Mouse (Mus musculus): ENCODE measurements around the gene C5ar1. TPM values are rescaled to one million over a fixed set of nuclear protein-coding genes. Genes with fewer than 3 reads are reported as not detected.
A peak's percentile ranks its signal among the peaks of the same experiment; 100 is the strongest.

The C5ar1 gene
- polyA plus RNA-seq, 1 experiment from 2014 or later, result 0.79 TPM

DNA sequence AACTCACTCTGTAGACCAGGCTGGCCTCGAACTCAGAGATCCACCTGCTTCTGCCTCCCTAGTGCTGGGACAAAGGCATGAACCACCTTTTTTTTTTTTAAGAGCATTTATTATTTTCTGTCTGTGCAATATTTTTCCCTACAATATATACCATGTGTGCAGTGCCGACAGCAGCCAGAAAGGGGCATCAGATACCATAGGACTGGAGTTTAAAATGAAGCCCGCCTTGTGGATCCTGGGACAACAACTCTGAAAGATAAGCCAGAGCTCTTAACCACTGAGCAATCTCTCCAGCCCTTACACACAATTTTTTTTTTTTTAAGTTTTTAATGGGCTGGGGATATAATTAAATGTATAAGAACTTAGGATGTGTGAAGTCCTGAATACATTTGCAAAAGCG is 35.0 kb upstream of the C5ar1 start:
- H3K27me3 ChIP-seq, result no peaks in the 10 kb centered on the region
- H3K4me2 ChIP-seq (replicated peaks), result peak overlapping the region; percentile 69
- no peak overlapping the region for H3K9ac ChIP-seq

DNA sequence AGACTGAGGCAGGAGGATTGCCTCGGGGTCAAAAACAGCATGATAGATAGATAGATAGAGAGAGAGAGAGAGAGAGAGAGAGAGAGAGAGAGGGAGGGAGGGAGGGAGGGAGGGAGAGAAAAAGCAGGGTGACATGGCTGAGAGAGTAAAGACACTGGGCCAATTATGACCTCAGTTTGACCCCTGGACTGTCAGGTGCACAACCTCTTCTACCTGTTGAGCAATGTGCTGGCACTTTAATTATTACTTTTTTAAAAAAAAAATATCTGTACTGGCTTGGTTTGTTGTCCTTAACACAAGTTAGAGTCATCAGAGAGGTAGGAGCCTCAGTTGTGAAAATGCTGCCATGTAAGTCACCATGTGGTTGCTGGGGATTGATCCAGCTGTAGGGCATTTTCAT is 28.5 kb upstream of the C5ar1 start:
- Histone ChIP-seq H3K9me3 (replicated peaks) (no peaks in the 10 kb centered on the region), H3K9ac (no peak overlapping the region), H3K36me3 (peaks cover 12% of the 10 kb centered on the region), H3K27me3 (no peaks in the 10 kb centered on the region), H3K4me2 (replicated peaks) (no peak overlapping the region), H3K4me3 (no peak overlapping the region), H3K27ac (no peak overlapping the region), H3K4me1 (peaks cover 10% of the 10 kb centered on the region)
- 94% methylated on average over 1 of the region's 1 CpGs for WGBS
- ATAC-seq (ENCODE audit: low FRiP score), result no peak

More for the DNA sequence above, 35.0 kb upstream of the C5ar1 start:
- 0 out of 2 replicates have a peak overlapping the region, but pooled peaks have one; percentile 41 for H3K4me3 ChIP-seq
- no peak overlapping the region for H3K27ac ChIP-seq
- peaks cover 26% of the 10 kb centered on the region for H3K4me1 ChIP-seq
- no peak for ATAC-seq (ENCODE audit: low FRiP score)
- H3K36me3 ChIP-seq, result no peaks in the 10 kb centered on the region
- 30% methylated on average over 4 of the region's 4 CpGs for WGBS
- H3K9me3 ChIP-seq (replicated peaks), result no peaks in the 10 kb centered on the region

DNA sequence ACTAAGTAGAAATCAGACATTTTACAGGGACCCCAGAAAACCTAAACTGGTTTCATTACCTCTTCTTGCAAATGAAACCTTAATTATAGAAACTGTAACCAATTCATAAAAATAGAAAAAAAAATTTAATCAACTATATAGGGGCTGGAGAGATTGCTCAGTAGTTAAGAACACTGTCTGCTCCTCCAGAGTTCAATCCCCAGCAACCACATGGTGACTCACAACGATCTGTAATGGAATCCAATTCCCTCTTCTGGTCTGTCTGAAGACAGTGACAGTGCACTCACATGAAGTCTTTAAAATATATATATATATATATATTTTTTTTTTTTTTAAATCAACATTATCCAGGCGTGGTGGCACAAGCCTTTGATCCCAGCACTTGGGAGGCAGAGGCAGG is 27.7 kb upstream of the C5ar1 start:
- H3K4me1 ChIP-seq, result peaks cover 10% of the 10 kb centered on the region
- H3K4me3 ChIP-seq, result peak overlapping the region; percentile 69
- no peaks in the 10 kb centered on the region for H3K27me3 ChIP-seq
- no peak for ATAC-seq (ENCODE audit: low FRiP score)
- no peak overlapping the region; the same call in 1 of the 2 replicates for H3K27ac ChIP-seq
- 79% methylated on average over 2 of the region's 2 CpGs for WGBS
- H3K9ac ChIP-seq, result peak overlapping the region; percentile 70
- peaks cover 20% of the 10 kb centered on the region for H3K36me3 ChIP-seq
- H3K4me2 ChIP-seq (replicated peaks), result peak overlapping the region; percentile 52
- H3K9me3 ChIP-seq (replicated peaks), result no peaks in the 10 kb centered on the region

DNA sequence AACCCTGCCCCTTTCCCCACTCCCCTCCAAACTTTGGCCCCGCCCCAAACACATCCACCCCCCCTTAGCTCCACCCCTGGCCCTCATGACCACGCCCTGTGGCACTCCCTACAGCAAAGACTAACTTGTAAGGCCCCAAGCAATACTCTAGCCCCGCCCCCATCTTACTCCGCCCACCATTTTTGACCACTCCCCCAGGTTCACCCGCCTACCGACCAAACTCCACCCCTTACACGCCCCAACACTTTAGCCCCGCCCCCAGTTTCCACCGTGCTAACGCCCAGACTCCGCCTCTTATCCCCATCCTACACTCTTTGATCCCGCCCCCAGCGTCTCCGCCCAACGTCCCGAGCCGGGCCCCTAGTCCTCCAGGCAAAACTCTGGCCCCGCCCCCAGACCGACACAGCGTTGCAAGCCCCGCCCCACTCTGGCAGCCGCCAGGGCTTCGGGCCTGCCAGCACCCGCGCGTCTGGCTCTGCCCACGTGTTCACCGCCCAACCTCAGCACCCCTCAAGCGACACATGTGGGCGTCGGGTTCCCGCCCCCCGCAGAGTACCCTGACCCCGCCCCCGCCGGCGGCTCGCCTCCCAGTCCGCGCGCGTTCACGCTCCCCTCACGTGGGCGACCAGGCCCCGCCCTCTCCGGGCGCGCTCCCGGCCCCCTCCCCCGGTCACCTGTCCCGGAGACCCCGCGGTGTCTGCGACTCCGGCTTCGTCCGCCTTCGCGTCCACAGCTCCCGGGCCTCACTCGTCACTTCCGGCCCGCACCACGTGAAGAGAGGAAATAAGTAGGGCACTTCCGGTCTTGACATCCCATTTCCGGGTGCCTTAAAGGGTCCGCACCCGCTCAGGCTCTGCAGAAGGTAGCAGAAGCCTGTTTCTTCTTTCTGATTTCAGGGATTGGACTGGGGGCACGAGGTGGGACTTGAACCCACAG is 27.0 kb upstream of the C5ar1 start, which contains the start of gene Ccdc9:
Gene Ccdc9, minus strand, starts transcription at position 770 of the 936 bp plus-strand sequence.
- peak within 1 kb of the TSS; percentile 70 for H3K9ac ChIP-seq
- under 1% methylated on average over 70 of the region's 70 CpGs for WGBS
- peak within 1 kb of the TSS; percentile 69 for H3K4me3 ChIP-seq
- peaks cover 27% of the 10 kb centered on the region for H3K36me3 ChIP-seq
- peak; percentile 95 for ATAC-seq (ENCODE audit: low FRiP score)
- no peaks in the 10 kb centered on the region for H3K9me3 ChIP-seq (replicated peaks)
- H3K4me2 ChIP-seq (replicated peaks), result peak within 1 kb of the TSS; percentile 52
- peaks cover 10% of the 10 kb centered on the region for H3K4me1 ChIP-seq
- H3K27me3 ChIP-seq, result no peaks in the 10 kb centered on the region
- H3K27ac ChIP-seq, result peak within 1 kb of the TSS; percentile 92

DNA sequence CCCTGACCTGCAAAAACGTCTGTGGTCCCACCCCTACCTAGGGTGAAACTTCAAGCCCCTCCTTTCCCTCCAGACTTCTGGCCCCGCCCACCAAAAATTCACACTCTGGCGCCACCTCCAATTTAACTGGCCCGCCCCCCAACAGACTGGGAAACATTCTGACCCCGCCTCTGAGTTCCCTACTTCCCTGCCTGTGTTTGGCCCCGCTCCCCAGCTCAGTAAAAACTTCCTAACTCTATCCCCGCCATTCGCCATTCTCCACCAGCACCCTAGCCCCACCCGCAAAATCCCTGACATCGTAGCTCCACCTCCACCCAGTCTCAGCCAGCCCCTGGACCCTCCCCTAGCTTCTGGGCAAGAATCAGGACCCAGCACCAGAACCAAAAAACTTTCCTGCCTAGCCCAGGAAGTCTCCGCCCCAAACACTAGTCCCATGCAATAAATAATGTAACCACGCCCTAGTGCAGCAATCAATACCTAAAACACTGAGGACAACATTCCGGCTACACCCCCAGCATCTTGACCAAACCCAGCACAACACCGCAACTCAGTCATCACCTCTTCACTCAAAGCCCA is 26.2 kb upstream of the C5ar1 start:
- Histone ChIP-seq H3K4me2 (replicated peaks) (peak overlapping the region; percentile 52), H3K27ac (peak overlapping the region; percentile 92; the same call in 1 of the 2 replicates), H3K9ac (peak overlapping the region; percentile 13; the same call in 1 of the 2 replicates), H3K9me3 (replicated peaks) (no peaks in the 10 kb centered on the region), H3K4me3 (peak overlapping the region; percentile 69), H3K27me3 (no peaks in the 10 kb centered on the region), H3K4me1 (peaks cover 10% of the 10 kb centered on the region), H3K36me3 (peaks cover 34% of the 10 kb centered on the region)
- ATAC-seq (ENCODE audit: low FRiP score), result peak; percentile 64
- 4% methylated on average over 14 of the region's 14 CpGs for WGBS

DNA sequence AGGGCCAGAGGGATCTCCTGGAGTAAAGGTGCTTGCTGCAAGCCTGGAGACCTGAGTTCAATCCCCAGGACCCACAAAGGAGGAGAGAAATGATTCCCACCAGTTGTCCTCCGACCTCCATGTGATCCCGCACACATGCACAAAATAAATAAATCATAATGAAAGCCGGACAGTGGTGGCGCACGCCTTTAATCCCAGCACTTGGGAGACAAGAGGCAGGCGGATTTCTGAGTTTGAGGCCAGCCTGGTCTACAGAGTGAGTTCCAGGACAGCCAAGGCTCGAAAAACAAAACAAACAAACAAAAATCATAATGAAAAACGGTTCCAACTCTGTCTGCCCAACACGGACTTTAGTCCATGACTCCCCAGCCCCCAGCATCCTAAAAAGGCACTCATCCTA is 25.6 kb upstream of the C5ar1 start:
- H3K27me3 ChIP-seq, result no peaks in the 10 kb centered on the region
- H3K36me3 ChIP-seq, result peaks cover 38% of the 10 kb centered on the region
- peak overlapping the region; percentile 69; the same call in 1 of the 2 replicates for H3K4me3 ChIP-seq
- no peak for ATAC-seq (ENCODE audit: low FRiP score)
- WGBS, result 76% methylated on average over 9 of the region's 9 CpGs
- H3K4me2 ChIP-seq (replicated peaks), result peak overlapping the region; percentile 52
- no peak overlapping the region for H3K27ac ChIP-seq
- peaks cover 10% of the 10 kb centered on the region for H3K4me1 ChIP-seq
- H3K9ac ChIP-seq, result no peak overlapping the region
- H3K9me3 ChIP-seq (replicated peaks), result no peaks in the 10 kb centered on the region

DNA sequence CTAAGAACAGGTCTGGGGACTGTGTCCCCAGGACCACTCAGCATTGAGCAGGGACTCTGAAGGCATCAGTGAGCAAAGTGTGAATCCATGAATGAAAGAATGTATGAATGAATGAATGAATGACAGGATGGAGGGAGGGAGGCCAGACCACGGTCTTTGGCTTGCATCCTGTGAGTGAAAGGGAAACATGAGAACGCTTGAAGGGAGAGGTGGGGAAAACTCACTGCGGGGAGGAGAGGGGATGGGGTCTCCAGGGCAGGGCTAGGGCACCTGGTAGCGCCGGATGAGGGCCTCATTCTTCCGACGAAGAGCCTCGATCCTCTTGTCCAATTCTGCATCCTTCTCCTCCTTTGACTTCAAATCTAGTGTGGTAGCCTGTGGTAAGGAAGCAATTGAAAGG is 24.7 kb upstream of the C5ar1 start:
- Histone ChIP-seq H3K27me3 (no peaks in the 10 kb centered on the region), H3K27ac (no peak overlapping the region), H3K36me3 (peaks cover 44% of the 10 kb centered on the region), H3K4me3 (no peak overlapping the region), H3K9me3 (replicated peaks) (no peaks in the 10 kb centered on the region), H3K4me1 (peaks cover 10% of the 10 kb centered on the region), H3K4me2 (replicated peaks) (no peak overlapping the region), H3K9ac (no peak overlapping the region)
- ATAC-seq (ENCODE audit: low FRiP score), result no peak
- WGBS, result 94% methylated on average over 8 of the region's 8 CpGs

DNA sequence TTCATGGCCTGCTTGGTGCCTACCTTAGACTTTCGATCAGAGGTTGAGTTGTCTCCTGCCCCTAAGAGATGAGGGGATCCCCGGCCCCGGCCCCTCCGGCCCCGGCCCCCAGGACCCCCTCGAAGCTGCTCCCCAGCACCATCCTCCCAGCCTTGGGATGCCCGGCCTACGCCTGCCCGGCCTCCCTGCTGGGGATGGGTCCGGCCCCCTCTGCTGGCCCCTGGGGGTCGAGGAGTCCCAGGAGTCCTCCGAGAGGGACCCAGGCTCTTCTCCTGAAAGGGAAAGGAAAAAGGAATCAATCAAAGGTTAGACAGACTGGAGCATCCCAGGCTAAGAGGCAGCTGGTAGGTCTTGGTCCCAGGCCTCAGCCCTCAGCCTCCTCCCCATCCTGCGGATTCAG is 23.0 kb upstream of the C5ar1 start:
- Histone ChIP-seq H3K9ac (no peak overlapping the region), H3K4me2 (replicated peaks) (no peak overlapping the region), H3K27ac (no peak overlapping the region), H3K4me3 (no peak overlapping the region), H3K36me3 (peaks cover 60% of the 10 kb centered on the region), H3K27me3 (no peaks in the 10 kb centered on the region), H3K9me3 (replicated peaks) (no peaks in the 10 kb centered on the region), H3K4me1 (peaks cover 10% of the 10 kb centered on the region)
- ATAC-seq (ENCODE audit: low FRiP score), result no peak
- WGBS, result 85% methylated on average over 13 of the region's 13 CpGs

DNA sequence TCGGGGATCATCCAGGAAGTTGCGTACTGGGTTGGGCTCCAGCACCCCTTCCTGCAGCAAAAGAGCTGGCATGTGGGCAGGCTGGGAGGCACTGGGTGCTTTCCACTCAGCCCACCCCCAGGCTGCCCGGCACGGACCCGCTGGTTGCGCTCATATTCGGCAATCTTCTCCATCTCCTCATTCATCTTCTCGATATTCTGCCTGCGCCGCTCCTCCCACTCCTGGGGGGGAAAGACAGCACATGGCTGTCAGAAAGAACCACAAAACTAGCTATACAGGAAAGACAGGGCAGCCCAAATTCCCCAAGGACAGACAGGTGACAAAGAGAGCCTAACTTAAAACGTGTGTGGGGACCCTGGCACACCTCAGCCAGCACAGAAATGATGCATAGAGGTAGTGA is 21.4 kb upstream of the C5ar1 start:
- Histone ChIP-seq H3K36me3 (peaks cover 75% of the 10 kb centered on the region), H3K4me1 (peaks cover 9% of the 10 kb centered on the region), H3K9ac (no peak overlapping the region), H3K27ac (no peak overlapping the region), H3K27me3 (peaks cover 3% of the 10 kb centered on the region; the same call in 1 of the 2 replicates), H3K4me2 (replicated peaks) (no peak overlapping the region), H3K9me3 (replicated peaks) (no peaks in the 10 kb centered on the region), H3K4me3 (no peak overlapping the region)
- ATAC-seq (ENCODE audit: low FRiP score), result no peak
- WGBS, result 94% methylated on average over 11 of the region's 11 CpGs

DNA sequence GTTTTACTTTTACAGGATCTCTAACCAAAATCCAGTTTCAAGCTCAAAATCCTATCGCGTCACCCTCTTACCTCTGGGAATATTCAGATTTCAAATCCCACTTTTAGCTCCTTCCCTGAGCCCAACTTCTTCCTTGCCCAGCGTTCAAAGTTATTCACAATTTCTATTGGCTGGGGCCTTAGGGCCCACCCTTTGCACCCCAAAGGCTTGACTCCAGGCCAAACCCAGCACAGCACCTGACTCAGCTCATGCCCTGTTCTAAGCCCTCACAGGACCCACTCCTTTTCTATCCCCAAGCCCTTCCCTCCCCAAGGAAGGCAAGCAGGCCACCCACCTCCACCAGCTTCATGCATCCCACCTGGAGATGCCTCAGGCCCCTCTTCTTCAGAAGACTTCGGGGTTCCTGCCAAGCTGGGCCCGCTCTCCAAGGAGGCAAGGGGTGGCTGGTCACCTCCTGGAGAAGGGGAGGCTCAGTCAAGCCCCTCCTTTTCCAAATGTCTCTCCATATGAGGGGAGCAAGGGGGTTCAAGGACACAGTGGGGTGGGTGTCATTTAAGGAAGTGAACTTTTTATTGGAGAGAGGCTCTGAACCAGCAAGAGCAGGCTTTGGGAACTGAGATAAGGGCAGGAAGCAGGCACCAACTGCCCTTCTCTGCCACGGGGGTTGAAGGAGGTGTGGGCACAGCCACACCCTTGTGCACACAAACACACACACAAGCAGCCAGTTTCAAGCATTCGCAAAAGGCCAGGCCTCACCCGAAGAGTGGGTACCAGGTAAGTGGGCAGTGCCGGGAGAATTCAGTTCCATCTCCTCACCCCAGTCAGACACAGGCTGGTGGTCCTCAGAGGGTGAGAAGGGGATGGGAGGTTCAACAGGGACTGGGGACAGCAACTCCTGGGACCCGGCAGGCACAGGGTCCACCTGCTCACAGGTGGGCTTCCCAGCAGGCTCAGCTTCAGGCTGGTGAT is 15.9 kb upstream of the C5ar1 start:
- Histone ChIP-seq H3K36me3 (peaks cover 44% of the 10 kb centered on the region), H3K4me3 (no peak overlapping the region), H3K4me2 (replicated peaks) (peak overlapping the region; percentile 93; the same call in 1 of the 2 replicates), H3K4me1 (peaks cover 28% of the 10 kb centered on the region), H3K27ac (0 out of 2 replicates have a peak overlapping the region, but pooled peaks have one; percentile 94), H3K9ac (no peak overlapping the region), H3K9me3 (replicated peaks) (no peaks in the 10 kb centered on the region), H3K27me3 (peaks cover 12% of the 10 kb centered on the region)
- 88% methylated on average over 10 of the region's 10 CpGs for WGBS
- ATAC-seq (ENCODE audit: low FRiP score), result no peak

DNA sequence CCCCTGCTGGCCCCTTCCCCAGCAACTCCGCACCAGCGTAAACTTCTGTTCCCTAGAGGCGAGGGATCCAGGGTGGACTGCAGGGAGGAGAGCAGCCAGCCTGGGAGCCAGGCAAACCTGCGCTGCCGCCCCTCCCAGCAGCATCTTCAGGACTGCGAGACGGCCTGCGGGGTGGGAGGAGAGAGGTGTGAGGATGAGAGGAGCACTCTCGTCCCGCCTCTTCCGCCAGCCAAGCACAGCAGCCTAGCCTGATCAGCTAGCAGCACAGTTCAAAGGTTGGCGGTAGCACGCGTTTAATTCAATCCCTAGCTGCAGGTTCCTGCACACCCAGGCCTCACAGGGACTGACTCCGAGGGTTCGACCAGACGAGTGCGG is 14.4 kb upstream of the C5ar1 start:
- Histone ChIP-seq H3K27me3 (peaks cover 12% of the 10 kb centered on the region), H3K4me2 (replicated peaks) (peak overlapping the region; percentile 93), H3K9me3 (replicated peaks) (no peaks in the 10 kb centered on the region), H3K9ac (peak overlapping the region; percentile 88), H3K27ac (peak overlapping the region; percentile 94), H3K4me1 (peaks cover 28% of the 10 kb centered on the region), H3K4me3 (peak overlapping the region; percentile 82), H3K36me3 (peaks cover 36% of the 10 kb centered on the region)
- peak; percentile 78 for ATAC-seq (ENCODE audit: low FRiP score)
- WGBS, result under 1% methylated on average over 18 of the region's 18 CpGs
